Mouse (Mus musculus): Measurements from ENCODE around the gene Stac2. TPM values are rescaled to one million over a fixed set of nuclear protein-coding genes. Genes with fewer than 3 reads are reported as not detected.
A peak's percentile ranks its signal among the peaks of the same experiment; 100 is the strongest.

Stac2 gene
- polyA plus RNA-seq, 1 experiment: 34.6 TPM

DNA sequence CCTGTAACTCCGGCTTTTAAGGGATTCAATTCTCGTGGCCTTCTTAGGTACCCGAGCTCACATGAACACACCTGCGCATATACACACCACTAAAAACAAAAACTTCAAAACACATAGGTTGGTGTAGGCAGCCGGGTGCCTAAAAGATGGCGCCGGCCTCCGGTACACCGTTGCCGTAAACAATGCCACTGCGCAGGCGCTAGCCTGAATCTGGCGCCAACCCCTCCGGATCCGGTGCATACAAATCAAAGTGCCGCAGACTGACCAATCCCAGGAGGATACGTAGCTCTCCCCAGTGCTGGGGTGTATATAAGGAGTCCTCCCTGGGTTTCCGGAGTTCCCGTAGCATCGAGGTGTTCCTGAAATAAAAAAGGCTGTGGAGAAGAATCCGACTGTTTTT lies 14.0 kb upstream of the Stac2 start:
- no peak overlapping the region for H3K4me3 ChIP-seq (ENCODE audit: insufficient read depth, poor library complexity, severe bottlenecking)

DNA sequence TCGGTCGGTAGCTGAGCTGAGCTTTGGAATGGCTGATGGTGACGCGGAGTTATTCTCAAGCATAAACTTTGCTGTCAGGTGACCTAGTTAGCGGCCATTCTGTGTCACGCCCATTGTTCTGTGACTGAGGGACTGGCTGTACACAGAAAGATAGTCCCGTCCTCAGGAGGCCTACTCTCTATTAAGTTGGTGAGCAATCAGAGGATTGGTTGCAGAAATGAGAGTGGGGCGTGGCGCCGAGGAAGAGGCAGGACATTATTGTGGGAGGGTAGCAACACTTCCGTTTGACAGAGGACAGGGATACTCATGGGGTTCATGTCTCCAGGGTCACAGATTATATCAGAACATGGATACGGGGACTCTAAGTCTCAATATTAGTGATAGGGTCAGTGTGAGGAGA lies 12.9 kb upstream of the Stac2 start:
- Histone ChIP-seq H3K4me3 (ENCODE audit: insufficient read depth, poor library complexity, severe bottlenecking) (no peak overlapping the region), H3K27me3 (ENCODE audit: control insufficient read depth, insufficient read depth, insufficient read length) (no peaks in the 10 kb centered on the region), H3K79me3 (ENCODE audit: low read depth) (no peaks in the 10 kb centered on the region), H3ac (ENCODE audit: control insufficient read depth, insufficient read length, low read depth) (no peak overlapping the region), H3K36me3 (ENCODE audit: control insufficient read depth, insufficient read depth) (no peaks in the 10 kb centered on the region), H3K79me2 (ENCODE audit: control insufficient read depth, insufficient read depth) (no peaks in the 10 kb centered on the region)
- TF ChIP-seq MAX (IDR thresholded peaks at IDR 0.05) (no peak), FOSL1 (IDR thresholded peaks at IDR 0.05; ENCODE audit: insufficient read depth, low read length, poor library complexity, severe bottlenecking) (no peak), MYOD1 (IDR thresholded peaks at IDR 0.05; ENCODE audit: control insufficient read depth, insufficient read length, low read depth) (no peak), CTCF (IDR thresholded peaks at IDR 0.05; ENCODE audit: control insufficient read depth, insufficient read depth, insufficient read length) (no peak), CEBPB (IDR thresholded peaks at IDR 0.05; ENCODE audit: low read depth) (no peak), USF1 (IDR thresholded peaks at IDR 0.05; ENCODE audit: low read depth) (no peak), MYOG (IDR thresholded peaks at IDR 0.05; ENCODE audit: control insufficient read depth, extremely low read depth, insufficient read length) (no peak)

More for the DNA sequence above, 14.0 kb upstream of the Stac2 start:
- Histone ChIP-seq H3K79me2 (ENCODE audit: control insufficient read depth, insufficient read depth) (no peaks in the 10 kb centered on the region), H3K27me3 (ENCODE audit: control insufficient read depth, insufficient read depth, insufficient read length) (no peaks in the 10 kb centered on the region), H3K36me3 (ENCODE audit: control insufficient read depth, insufficient read depth) (no peaks in the 10 kb centered on the region), H3K79me3 (ENCODE audit: low read depth) (no peaks in the 10 kb centered on the region), H3ac (ENCODE audit: control insufficient read depth, insufficient read length, low read depth) (no peak overlapping the region)
- TF ChIP-seq CTCF (IDR thresholded peaks at IDR 0.05; ENCODE audit: control insufficient read depth, insufficient read depth, insufficient read length) (no peak), MYOD1 (IDR thresholded peaks at IDR 0.05; ENCODE audit: control insufficient read depth, insufficient read length, low read depth) (no peak), CEBPB (IDR thresholded peaks at IDR 0.05; ENCODE audit: low read depth) (no peak), FOSL1 (IDR thresholded peaks at IDR 0.05; ENCODE audit: insufficient read depth, low read length, poor library complexity, severe bottlenecking) (no peak), USF1 (IDR thresholded peaks at IDR 0.05; ENCODE audit: low read depth) (no peak), MYOG (IDR thresholded peaks at IDR 0.05; ENCODE audit: control insufficient read depth, extremely low read depth, insufficient read length) (no peak), MAX (IDR thresholded peaks at IDR 0.05) (no peak)

DNA sequence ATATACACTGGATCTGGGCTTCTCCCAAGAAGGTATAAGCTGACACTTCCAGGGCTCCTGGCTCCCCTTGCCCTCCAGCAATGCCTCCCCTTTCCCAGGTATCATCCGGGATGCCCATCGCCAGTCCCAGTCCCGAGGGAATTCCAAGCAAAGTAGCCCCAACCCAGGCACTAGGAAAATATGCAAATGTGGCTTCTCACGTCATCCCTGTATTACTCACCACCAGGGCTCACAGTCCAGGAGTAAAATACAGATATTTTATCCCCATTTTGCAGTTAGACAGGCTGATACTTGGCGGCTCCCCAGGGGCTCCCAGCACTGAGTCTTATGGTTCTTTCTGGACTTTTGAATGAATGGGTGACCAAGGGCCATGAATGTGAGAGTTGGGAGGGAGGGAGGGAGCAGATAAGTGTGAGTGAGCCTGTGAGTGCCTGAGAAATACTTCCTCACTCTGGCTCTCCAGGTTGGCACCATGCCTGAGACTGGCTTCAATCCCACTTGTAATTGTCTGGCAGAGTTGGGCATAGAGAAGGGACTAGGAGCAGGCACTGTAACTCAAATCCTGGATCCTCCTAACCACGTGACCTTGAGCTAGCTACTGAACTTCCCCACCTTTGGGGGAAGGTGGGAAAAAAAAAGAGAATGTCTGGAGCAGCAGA lies 8.8 kb upstream of the Stac2 start:
- TF ChIP-seq CEBPB (IDR thresholded peaks at IDR 0.05; ENCODE audit: low read depth): no peak
- TF ChIP-seq FOSL1 (IDR thresholded peaks at IDR 0.05; ENCODE audit: insufficient read depth, low read length, poor library complexity, severe bottlenecking): peak; percentile 8
- no peak for TF ChIP-seq MYOD1 (IDR thresholded peaks at IDR 0.05; ENCODE audit: control insufficient read depth, insufficient read length, low read depth)
- no peak for TF ChIP-seq CTCF (IDR thresholded peaks at IDR 0.05; ENCODE audit: control insufficient read depth, insufficient read depth, insufficient read length)
- TF ChIP-seq USF1 (IDR thresholded peaks at IDR 0.05; ENCODE audit: low read depth): peak; percentile 86
- no peak for TF ChIP-seq MAX (IDR thresholded peaks at IDR 0.05)
- no peak for TF ChIP-seq MYOG (IDR thresholded peaks at IDR 0.05; ENCODE audit: control insufficient read depth, extremely low read depth, insufficient read length)

DNA sequence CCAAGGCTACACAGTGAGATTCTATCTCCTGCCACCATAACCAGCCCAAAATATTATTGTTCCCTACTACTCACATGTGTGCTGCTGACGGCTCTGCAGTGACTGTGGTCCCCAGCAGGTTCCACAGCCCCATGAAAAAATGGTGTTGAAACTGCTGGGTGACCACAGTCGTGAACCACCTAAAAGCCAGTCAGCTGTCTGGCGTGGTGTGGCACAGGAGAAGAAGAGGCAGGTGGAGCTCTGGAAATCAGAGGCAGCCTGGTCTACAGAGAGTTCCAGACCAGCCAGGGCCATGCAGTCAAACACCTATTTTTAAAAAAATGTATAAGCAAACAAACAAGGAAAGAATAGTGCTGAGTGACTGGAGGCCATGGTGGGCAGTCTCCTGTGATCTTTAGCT lies 8.2 kb upstream of the Stac2 start:
- Histone ChIP-seq H3K79me3 (ENCODE audit: low read depth) (no peaks in the 10 kb centered on the region), H3K36me3 (ENCODE audit: control insufficient read depth, insufficient read depth) (no peaks in the 10 kb centered on the region), H3K4me3 (ENCODE audit: insufficient read depth, poor library complexity, severe bottlenecking) (no peak overlapping the region), H3ac (ENCODE audit: control insufficient read depth, insufficient read length, low read depth) (no peak overlapping the region), H3K27me3 (ENCODE audit: control insufficient read depth, insufficient read depth, insufficient read length) (no peaks in the 10 kb centered on the region), H3K79me2 (ENCODE audit: control insufficient read depth, insufficient read depth) (no peaks in the 10 kb centered on the region)
- no peak for TF ChIP-seq CEBPB (IDR thresholded peaks at IDR 0.05; ENCODE audit: low read depth)
- no peak for TF ChIP-seq MYOD1 (IDR thresholded peaks at IDR 0.05; ENCODE audit: control insufficient read depth, insufficient read length, low read depth)
- no peak for TF ChIP-seq CTCF (IDR thresholded peaks at IDR 0.05; ENCODE audit: control insufficient read depth, insufficient read depth, insufficient read length)
- TF ChIP-seq USF1 (IDR thresholded peaks at IDR 0.05; ENCODE audit: low read depth): no peak
- no peak for TF ChIP-seq MYOG (IDR thresholded peaks at IDR 0.05; ENCODE audit: control insufficient read depth, extremely low read depth, insufficient read length)
- TF ChIP-seq FOSL1 (IDR thresholded peaks at IDR 0.05; ENCODE audit: insufficient read depth, low read length, poor library complexity, severe bottlenecking): no peak
- TF ChIP-seq MAX (IDR thresholded peaks at IDR 0.05): no peak

More for the DNA sequence above, 8.8 kb upstream of the Stac2 start:
- no peaks in the 10 kb centered on the region for H3K36me3 ChIP-seq (ENCODE audit: control insufficient read depth, insufficient read depth)
- H3K79me2 ChIP-seq (ENCODE audit: control insufficient read depth, insufficient read depth): no peaks in the 10 kb centered on the region
- H3ac ChIP-seq (ENCODE audit: control insufficient read depth, insufficient read length, low read depth): no peak overlapping the region
- H3K79me3 ChIP-seq (ENCODE audit: low read depth): no peaks in the 10 kb centered on the region
- H3K27me3 ChIP-seq (ENCODE audit: control insufficient read depth, insufficient read depth, insufficient read length): no peaks in the 10 kb centered on the region
- no peak overlapping the region for H3K4me3 ChIP-seq (ENCODE audit: insufficient read depth, poor library complexity, severe bottlenecking)

DNA sequence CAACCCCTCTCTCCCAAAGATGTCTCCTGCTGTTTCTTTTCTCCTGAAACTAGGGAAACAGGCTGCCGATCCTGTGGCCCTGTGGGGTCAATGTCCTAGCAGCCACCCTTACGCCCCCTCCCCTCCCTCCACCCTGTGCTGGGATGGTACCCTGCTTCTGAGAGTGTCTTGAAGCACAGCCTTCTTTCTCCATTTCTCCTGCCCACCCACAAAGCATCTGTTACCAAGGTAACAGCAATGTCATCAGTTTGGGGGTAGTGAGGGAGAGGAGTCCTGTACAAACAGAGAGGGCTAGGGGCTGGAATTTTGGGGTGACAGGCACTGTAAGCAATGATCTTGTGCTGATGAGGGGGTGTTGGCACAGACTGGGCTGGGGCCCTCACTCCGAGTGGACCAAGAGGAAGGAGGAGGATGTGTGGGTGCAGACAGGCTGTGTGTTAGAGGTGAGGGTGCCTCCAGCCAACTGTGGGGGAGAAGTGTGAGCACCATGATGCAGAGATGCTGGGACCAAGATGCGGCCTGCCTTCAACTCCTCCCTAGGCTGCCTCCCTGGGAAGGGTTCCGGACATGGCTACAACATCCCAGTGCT lies 6.9 kb upstream of the Stac2 start:
- Histone ChIP-seq H3ac (ENCODE audit: control insufficient read depth, insufficient read length, low read depth) (no peak overlapping the region), H3K4me3 (ENCODE audit: insufficient read depth, poor library complexity, severe bottlenecking) (no peak overlapping the region)
- TF ChIP-seq MAX (IDR thresholded peaks at IDR 0.05) (no peak), MYOG (IDR thresholded peaks at IDR 0.05; ENCODE audit: control insufficient read depth, extremely low read depth, insufficient read length) (no peak), FOSL1 (IDR thresholded peaks at IDR 0.05; ENCODE audit: insufficient read depth, low read length, poor library complexity, severe bottlenecking) (no peak), CTCF (IDR thresholded peaks at IDR 0.05; ENCODE audit: control insufficient read depth, insufficient read depth, insufficient read length) (no peak), MYOD1 (IDR thresholded peaks at IDR 0.05; ENCODE audit: control insufficient read depth, insufficient read length, low read depth) (no peak), USF1 (IDR thresholded peaks at IDR 0.05; ENCODE audit: low read depth) (no peak), CEBPB (IDR thresholded peaks at IDR 0.05; ENCODE audit: low read depth) (no peak)

More for the DNA sequence above, 6.9 kb upstream of the Stac2 start:
- no peaks in the 10 kb centered on the region for H3K36me3 ChIP-seq (ENCODE audit: control insufficient read depth, insufficient read depth)
- H3K79me2 ChIP-seq (ENCODE audit: control insufficient read depth, insufficient read depth): no peaks in the 10 kb centered on the region
- H3K27me3 ChIP-seq (ENCODE audit: control insufficient read depth, insufficient read depth, insufficient read length): no peaks in the 10 kb centered on the region
- no peaks in the 10 kb centered on the region for H3K79me3 ChIP-seq (ENCODE audit: low read depth)
